Mouse (Mus musculus): Measurements from ENCODE around the gene Src. TPM values are rescaled to one million over a fixed set of nuclear protein-coding genes. Genes with fewer than 3 reads are reported as not detected.
A peak's percentile ranks its signal among the peaks of the same experiment; 100 is the strongest.

Gene Src
- polyA plus RNA-seq, 1 experiment from 2014 or later: 18.5 TPM

GRCm38 (mm10) chr2:157395371-157395770, 22.9 kb upstream of the Src start:
- H3K27me3 ChIP-seq: no peaks in the 10 kb centered on the region
- H3K27ac ChIP-seq: no peak overlapping the region
- peaks cover 43% of the 10 kb centered on the region for H3K36me3 ChIP-seq
- H3K4me1 ChIP-seq: no peaks in the 10 kb centered on the region
- H3K4me3 ChIP-seq: no peak overlapping the region
- 71% methylated on average over 5 of the region's 5 CpGs for WGBS
- no peak overlapping the region for H3K9ac ChIP-seq
- ATAC-seq (ENCODE audit: insufficient number of reproducible peaks, low FRiP score, low TSS enrichment, low read depth): no peak
- H3K4me2 ChIP-seq: no peak overlapping the region
- no peaks in the 10 kb centered on the region for H3K9me3 ChIP-seq

GRCm38 (mm10) chr2:157395960-157396359, 22.3 kb upstream of the Src start:
- Histone ChIP-seq H3K4me3 (no peak overlapping the region), H3K36me3 (peaks cover 40% of the 10 kb centered on the region), H3K4me2 (no peak overlapping the region), H3K4me1 (no peaks in the 10 kb centered on the region), H3K9ac (no peak overlapping the region), H3K27ac (0 out of 2 replicates have a peak overlapping the region, but pooled peaks have one; percentile 11), H3K27me3 (no peaks in the 10 kb centered on the region), H3K9me3 (no peaks in the 10 kb centered on the region)
- no peak for ATAC-seq (ENCODE audit: insufficient number of reproducible peaks, low FRiP score, low TSS enrichment, low read depth)
- 64% methylated on average over 13 of the region's 13 CpGs for WGBS

GRCm38 (mm10) chr2:157397376-157397775, 20.9 kb upstream of the Src start:
- ATAC-seq (ENCODE audit: insufficient number of reproducible peaks, low FRiP score, low TSS enrichment, low read depth): peak; percentile 27; the same call in 1 of the 2 replicates
- H3K36me3 ChIP-seq: peaks cover 34% of the 10 kb centered on the region
- no peaks in the 10 kb centered on the region for H3K27me3 ChIP-seq
- no peak overlapping the region for H3K9ac ChIP-seq
- H3K9me3 ChIP-seq: no peaks in the 10 kb centered on the region
- no peaks in the 10 kb centered on the region for H3K4me1 ChIP-seq
- no peak overlapping the region for H3K4me2 ChIP-seq
- H3K27ac ChIP-seq: no peak overlapping the region
- no peak overlapping the region for H3K4me3 ChIP-seq
- WGBS: 84% methylated on average over 4 of the region's 4 CpGs

DNA sequence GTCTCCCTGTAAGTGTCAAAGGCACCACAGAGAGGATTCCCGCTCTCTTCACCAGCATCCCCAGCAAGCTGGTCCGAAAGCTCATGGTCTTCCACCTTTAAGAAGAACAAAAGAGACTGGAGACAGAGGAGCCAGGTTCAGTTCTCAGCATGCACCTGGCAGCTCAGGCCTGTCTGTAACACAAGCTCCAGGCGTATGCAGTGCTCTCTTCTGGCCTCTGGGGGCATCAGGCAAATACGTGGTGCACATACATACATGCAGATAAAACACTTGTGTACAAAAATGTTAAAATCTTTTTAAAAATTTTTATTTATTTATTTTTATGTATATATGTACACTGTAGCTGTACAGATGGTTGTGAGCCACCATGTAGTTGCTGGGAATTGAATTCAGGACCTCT, 19.7 kb upstream of the Src start:
- Histone ChIP-seq H3K9ac (no peak overlapping the region), H3K4me2 (no peak overlapping the region), H3K4me3 (no peak overlapping the region), H3K4me1 (no peaks in the 10 kb centered on the region), H3K36me3 (peaks cover 33% of the 10 kb centered on the region), H3K27me3 (no peaks in the 10 kb centered on the region), H3K9me3 (no peaks in the 10 kb centered on the region), H3K27ac (no peak overlapping the region)
- no peak for ATAC-seq (ENCODE audit: insufficient number of reproducible peaks, low FRiP score, low TSS enrichment, low read depth)
- WGBS: 95% methylated on average over 4 of the region's 4 CpGs

DNA sequence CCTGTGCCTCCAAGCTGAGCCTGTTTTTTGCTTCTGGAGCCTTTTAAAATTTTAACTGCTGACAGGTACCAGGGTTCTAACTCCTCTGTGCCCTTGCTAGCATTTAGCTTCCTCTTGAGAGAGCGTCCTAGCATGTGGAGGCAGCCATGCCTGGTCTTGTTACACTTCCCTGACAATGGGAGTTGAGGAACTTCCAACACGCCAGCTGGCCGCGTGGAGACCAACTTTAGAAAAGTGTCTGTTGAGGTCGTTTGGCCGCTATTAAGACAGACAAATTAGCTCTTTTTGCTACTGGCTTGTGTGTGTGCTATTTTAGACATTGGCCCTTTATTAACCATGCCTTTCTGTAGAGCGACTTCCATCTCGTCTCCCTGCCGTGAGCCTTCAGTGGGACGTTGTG, 18.4 kb upstream of the Src start:
- peaks cover 31% of the 10 kb centered on the region for H3K36me3 ChIP-seq
- WGBS: 79% methylated on average over 10 of the region's 10 CpGs
- no peaks in the 10 kb centered on the region for H3K9me3 ChIP-seq
- H3K4me3 ChIP-seq: no peak overlapping the region
- no peak overlapping the region for H3K4me2 ChIP-seq
- H3K9ac ChIP-seq: no peak overlapping the region
- no peaks in the 10 kb centered on the region for H3K27me3 ChIP-seq
- no peak for ATAC-seq (ENCODE audit: insufficient number of reproducible peaks, low FRiP score, low TSS enrichment, low read depth)
- H3K4me1 ChIP-seq: no peaks in the 10 kb centered on the region
- no peak overlapping the region for H3K27ac ChIP-seq

GRCm38 (mm10) chr2:157400491-157400890, 17.8 kb upstream of the Src start:
- 90% methylated on average over 6 of the region's 6 CpGs for WGBS
- Histone ChIP-seq H3K9me3 (no peaks in the 10 kb centered on the region), H3K36me3 (peaks cover 31% of the 10 kb centered on the region), H3K27ac (no peak overlapping the region), H3K4me3 (no peak overlapping the region), H3K4me1 (no peaks in the 10 kb centered on the region), H3K27me3 (no peaks in the 10 kb centered on the region), H3K4me2 (no peak overlapping the region), H3K9ac (no peak overlapping the region)
- no peak for ATAC-seq (ENCODE audit: insufficient number of reproducible peaks, low FRiP score, low TSS enrichment, low read depth)

- H3K4me3 ChIP-seq: no peak overlapping the region
- H3K9ac ChIP-seq: no peak overlapping the region
- 88% methylated on average over 2 of the region's 2 CpGs for WGBS
- no peak overlapping the region for H3K27ac ChIP-seq
- H3K4me1 ChIP-seq: no peaks in the 10 kb centered on the region
- H3K4me2 ChIP-seq: no peak overlapping the region
- no peaks in the 10 kb centered on the region for H3K27me3 ChIP-seq
- H3K9me3 ChIP-seq: no peaks in the 10 kb centered on the region
- ATAC-seq (ENCODE audit: insufficient number of reproducible peaks, low FRiP score, low TSS enrichment, low read depth): no peak
- peaks cover 23% of the 10 kb centered on the region for H3K36me3 ChIP-seq
Measured at GRCm38 (mm10) chr2:157401261-157401660, 17.0 kb upstream of the Src start.

DNA sequence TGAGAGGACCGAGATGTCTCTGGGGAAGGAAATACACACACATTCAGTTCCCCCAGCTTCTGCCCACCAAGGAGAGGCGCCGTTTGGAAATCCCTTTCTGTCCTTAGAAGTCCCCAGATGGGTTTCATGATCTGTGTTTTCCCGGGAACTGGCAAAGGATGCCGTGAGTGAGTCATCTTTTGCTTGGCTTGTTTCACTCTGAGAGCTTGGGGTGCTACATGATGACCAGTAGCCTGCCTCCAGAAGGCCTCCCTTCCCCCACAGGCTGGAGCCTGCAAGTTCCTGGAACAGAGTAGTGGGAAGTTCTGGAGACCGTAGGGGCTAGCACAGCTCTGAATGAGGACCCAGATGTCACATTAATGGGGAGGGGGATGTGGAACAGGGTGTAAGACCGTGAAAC, 10.6 kb upstream of the Src start:
- Histone ChIP-seq H3K9me3 (no peaks in the 10 kb centered on the region), H3K27me3 (no peaks in the 10 kb centered on the region), H3K4me2 (no peak overlapping the region), H3K27ac (no peak overlapping the region), H3K4me3 (no peak overlapping the region), H3K4me1 (peaks cover 9% of the 10 kb centered on the region), H3K9ac (no peak overlapping the region), H3K36me3 (no peaks in the 10 kb centered on the region)
- 82% methylated on average over 7 of the region's 7 CpGs for WGBS
- ATAC-seq (ENCODE audit: insufficient number of reproducible peaks, low FRiP score, low TSS enrichment, low read depth): no peak

GRCm38 (mm10) chr2:157409793-157410533, 8.3 kb upstream of the Src start:
- WGBS: 59% methylated on average over 12 of the region's 12 CpGs
- ATAC-seq (ENCODE audit: insufficient number of reproducible peaks, low FRiP score, low TSS enrichment, low read depth): no peak
- no peak overlapping the region for H3K4me3 ChIP-seq

DNA sequence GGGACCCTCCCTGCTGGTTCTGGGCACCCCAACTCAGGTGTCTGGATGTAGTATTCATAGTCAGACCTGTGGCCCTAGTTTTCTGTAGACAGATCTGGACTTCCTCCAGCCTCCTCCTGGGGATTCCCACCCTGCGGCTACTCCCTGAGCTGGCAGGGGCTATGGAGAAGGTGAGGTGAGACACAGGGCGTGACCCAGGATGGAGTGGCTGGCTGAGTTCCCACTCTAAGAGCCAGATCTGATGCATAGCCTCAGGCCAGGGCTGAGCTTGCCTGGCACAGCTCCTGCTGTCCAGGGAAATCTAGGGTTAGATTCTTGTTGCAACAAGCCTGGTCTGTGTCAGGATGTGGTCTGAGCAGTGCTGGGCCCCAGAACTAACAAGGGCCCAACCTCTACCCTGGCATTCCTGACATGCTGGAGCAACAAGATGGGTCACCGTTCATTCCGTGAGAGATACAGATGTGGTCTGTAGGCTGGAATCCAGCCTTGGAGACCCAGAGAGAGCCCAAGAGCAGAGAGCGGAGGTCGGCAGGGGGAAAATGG, 7.0 kb upstream of the Src start:
- Histone ChIP-seq H3K27ac (no peak overlapping the region), H3K4me1 (peaks cover 9% of the 10 kb centered on the region), H3K27me3 (no peaks in the 10 kb centered on the region), H3K9me3 (no peaks in the 10 kb centered on the region), H3K4me2 (no peak overlapping the region), H3K36me3 (no peaks in the 10 kb centered on the region), H3K4me3 (no peak overlapping the region), H3K9ac (no peak overlapping the region)
- WGBS: 78% methylated on average over 6 of the region's 6 CpGs
- ATAC-seq (ENCODE audit: insufficient number of reproducible peaks, low FRiP score, low TSS enrichment, low read depth): no peak

More at GRCm38 (mm10) chr2:157409793-157410533, 8.3 kb upstream of the Src start:
- H3K9me3 ChIP-seq: no peaks in the 10 kb centered on the region
- no peak overlapping the region for H3K9ac ChIP-seq
- peaks cover 9% of the 10 kb centered on the region for H3K4me1 ChIP-seq
- H3K36me3 ChIP-seq: no peaks in the 10 kb centered on the region
- no peak overlapping the region for H3K27ac ChIP-seq
- H3K4me2 ChIP-seq: no peak overlapping the region
- no peaks in the 10 kb centered on the region for H3K27me3 ChIP-seq

DNA sequence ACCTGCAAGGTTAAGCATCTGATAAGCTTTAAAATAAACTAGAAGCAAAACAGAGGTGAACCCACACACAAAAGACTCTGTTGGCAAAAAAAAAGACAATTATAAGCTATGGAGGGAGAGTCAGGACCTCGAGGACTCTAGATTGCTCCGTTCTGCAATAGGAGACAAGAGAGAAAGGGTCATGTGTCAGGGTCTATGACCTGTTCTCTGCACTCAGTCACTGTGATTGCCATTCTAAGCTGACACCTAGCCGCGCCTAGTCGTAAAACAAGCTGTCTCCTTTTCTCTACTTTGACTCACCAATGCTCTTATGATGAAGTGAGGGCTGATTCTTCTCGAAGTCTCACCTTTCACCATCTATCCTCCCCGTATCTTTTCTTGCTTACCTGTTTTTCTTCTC, 5.7 kb upstream of the Src start:
- H3K4me3 ChIP-seq: no peak overlapping the region
- H3K4me1 ChIP-seq: peaks cover 9% of the 10 kb centered on the region
- no peak for ATAC-seq (ENCODE audit: insufficient number of reproducible peaks, low FRiP score, low TSS enrichment, low read depth)
- no peak overlapping the region for H3K27ac ChIP-seq
- 61% methylated on average over 7 of the region's 7 CpGs for WGBS
- no peaks in the 10 kb centered on the region for H3K27me3 ChIP-seq
- no peak overlapping the region for H3K4me2 ChIP-seq
- H3K9me3 ChIP-seq: no peaks in the 10 kb centered on the region
- no peaks in the 10 kb centered on the region for H3K36me3 ChIP-seq
- no peak overlapping the region for H3K9ac ChIP-seq

DNA sequence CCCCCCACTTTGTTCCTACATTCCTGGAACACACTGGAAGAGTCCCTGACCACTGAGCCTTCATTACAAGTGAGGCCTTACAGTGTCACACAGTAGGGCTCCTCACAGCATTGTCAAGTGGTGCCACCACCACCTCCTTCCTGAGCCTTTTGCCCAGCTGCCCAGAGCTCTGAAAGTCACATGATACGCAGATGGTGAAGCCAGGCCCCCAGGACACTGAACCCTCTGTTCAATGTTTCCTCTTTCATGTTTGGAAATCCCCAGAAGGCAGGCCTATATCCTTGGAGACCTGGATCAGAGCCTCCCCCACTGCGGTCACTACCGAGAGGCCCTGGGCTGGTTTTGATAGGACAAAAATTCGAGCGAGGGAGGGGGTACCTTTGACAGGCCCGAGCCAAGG, 1.0 kb upstream of the Src start:
- no peak overlapping the region for H3K4me2 ChIP-seq
- no peak for ATAC-seq (ENCODE audit: insufficient number of reproducible peaks, low FRiP score, low TSS enrichment, low read depth)
- H3K27me3 ChIP-seq: no peaks in the 10 kb centered on the region
- WGBS: 58% methylated on average over 6 of the region's 6 CpGs
- no peaks in the 10 kb centered on the region for H3K36me3 ChIP-seq
- no peak overlapping the region for H3K9ac ChIP-seq
- H3K4me3 ChIP-seq: no peak overlapping the region
- peaks cover 14% of the 10 kb centered on the region for H3K4me1 ChIP-seq
- no peaks in the 10 kb centered on the region for H3K9me3 ChIP-seq
- no peak overlapping the region for H3K27ac ChIP-seq

Data from limb, embryonic 15.5 days (tissue).